Mouse (Mus musculus) ES-Bruce4 (cell line): Measurements from ENCODE around the gene Ankrd52.

Source experiments
- CTCF ChIP-seq: IDR thresholded peaks from one replicate; pipeline ENCODE4 v1.8.1; 2011; ENCODE audit warnings: low read depth, low read length
- POLR2A ChIP-seq: IDR thresholded peaks from one replicate; pipeline ENCODE4 v1.8.1; 2011; ENCODE audit warnings: low read length; ENCODE audit not compliant: insufficient read depth

DNA sequence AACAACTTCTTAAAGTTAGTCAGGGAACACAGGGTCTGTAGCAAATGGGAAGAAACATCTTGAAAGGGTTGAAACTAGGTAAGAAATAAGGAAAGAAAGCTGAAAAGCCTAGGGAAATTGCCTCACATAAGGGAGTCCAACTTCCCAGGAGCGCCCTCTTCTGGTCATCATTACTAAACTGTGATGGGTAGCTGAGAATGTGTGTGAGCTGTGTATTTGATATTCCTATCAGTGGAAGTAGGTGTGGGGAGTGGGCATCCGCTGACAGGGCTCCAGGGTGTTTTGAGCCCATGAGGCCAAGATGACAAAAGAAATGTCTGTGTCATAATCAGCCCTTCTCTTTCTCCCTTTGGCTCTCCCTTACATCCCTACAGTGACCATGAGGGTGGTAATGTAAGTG, 18.1 kb upstream of the Ankrd52 start:
- TF ChIP-seq CTCF (no peak), POLR2A (no peak)
